Mouse (Mus musculus) liver, adult 2 months (tissue): ENCODE results near the gene Mogs.
A peak's percentile ranks its signal among the peaks of the same experiment; 100 is the strongest.

Experiments
- CTCF ChIP-seq: fragments of 200-500 bp; IDR thresholded peaks from 2 replicates; pipeline ENCODE4 v1.5.1; 2011; ENCODE audit warnings: low read depth, low read length, control low read depth
- POLR2A ChIP-seq: fragments of 200-500 bp; IDR thresholded peaks from 2 replicates; pipeline ENCODE4 v1.6.1; 2011; ENCODE audit warnings: low read length, control low read depth; ENCODE audit not compliant: insufficient read depth; ENCODE audit errors: extremely low read depth

GRCm38 (mm10) chr6:83101316-83101687 is 14.0 kb upstream of the Mogs start, which contains the start of the genes Ccdc142 and Gm42688:
- TF ChIP-seq CTCF = peak; percentile 64
- peak; percentile 66; the same call in 1 of the 2 replicates for TF ChIP-seq POLR2A
